Comparison of ENCODE assay signal across 8 mouse cellular contexts in the genomic region with DNA sequence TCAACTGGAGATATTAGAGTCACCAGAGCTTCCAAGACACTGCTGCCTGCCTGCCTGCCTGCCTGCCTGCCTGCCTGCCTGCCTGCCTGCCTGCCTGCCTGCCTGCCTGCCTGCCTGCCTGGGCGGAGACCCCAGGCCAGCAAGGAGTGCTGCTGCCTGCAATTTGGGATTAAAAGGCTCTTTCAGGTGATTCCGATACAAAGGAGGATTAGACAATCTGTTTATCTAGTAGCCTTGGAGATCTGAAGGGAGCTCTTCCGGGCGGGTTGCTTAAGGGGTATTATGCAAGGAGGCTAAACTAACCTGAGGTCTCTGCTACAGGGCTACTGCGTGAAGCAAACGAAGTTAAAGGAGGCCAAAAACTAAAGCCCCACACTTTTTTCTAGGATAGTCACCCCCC. TPM values are rescaled to one million over a fixed set of nuclear protein-coding genes. Genes with fewer than 3 reads are reported as not detected.
DNase-seq lines count a peak whose midpoint lies in the region; ATAC-seq and TF ChIP-seq lines count a peak whose summit lies in the region.

No protein-coding gene starts in this region.

- H3K4me2 ChIP-seq in hindbrain, embryonic 16.5 days (ENCODE audit: low read length): peak overlapping the region; percentile 86

- H3K4me3 ChIP-seq in E14TG2a.4 (replicated peaks; ENCODE audit: low read length): peak overlapping the region; percentile 95; the same call in 1 of the 2 replicates
- peak overlapping the region; percentile 84 for H3K4me3 ChIP-seq in hindbrain, embryonic 16.5 days (ENCODE audit: low read length)

- no peaks in the 10 kb centered on the region for H3K9me3 ChIP-seq in E14TG2a.4 (ENCODE audit: low read length)
- H3K9me3 ChIP-seq in hindbrain, embryonic 16.5 days (ENCODE audit: control insufficient read depth, low read length): no peaks in the 10 kb centered on the region

- TF ChIP-seq CTCF in E14TG2a.4 (conservative IDR thresholded peaks at IDR 0.05; ENCODE audit: low read length): no peak

- peaks cover 23% of the 10 kb centered on the region for H3K36me3 ChIP-seq in E14TG2a.4 (ENCODE audit: insufficient read depth, low read length)
- peaks cover 4% of the 10 kb centered on the region for H3K36me3 ChIP-seq in hindbrain, embryonic 16.5 days (ENCODE audit: control insufficient read depth, insufficient read depth, low read length)

- ATAC-seq in hindbrain, embryonic 16.5 days: no peak
- peak; percentile 26; the same call in 1 of the 2 replicates for ATAC-seq in megakaryocyte progenitor cell, adult 5-6 weeks (replicated peaks; ENCODE audit: poor library complexity)

- H3K27ac ChIP-seq in hindbrain, embryonic 16.5 days (ENCODE audit: low read depth, low read length): peak overlapping the region; percentile 6; the same call in 1 of the 2 replicates

- no peaks in the 10 kb centered on the region for H3K27me3 ChIP-seq in E14TG2a.4 (ENCODE audit: insufficient read depth, low read length)
- no peaks in the 10 kb centered on the region for H3K27me3 ChIP-seq in hindbrain, embryonic 16.5 days (replicated peaks; ENCODE audit: control insufficient read depth, insufficient read depth, low read length)

- H3K9ac ChIP-seq in hindbrain, embryonic 16.5 days (ENCODE audit: low read depth, low read length): peak overlapping the region; percentile 92

- peak; percentile 8 for DNase-seq in T-cell, adult 2 months (ENCODE audit: low spot score)
- no peak for DNase-seq in layer of hippocampus, adult 9-10 months (ENCODE audit: low spot score)
- DNase-seq in cerebellum, postnatal 10 days: no peak
- no peak for DNase-seq in layer of hippocampus, adult 18-20 months (ENCODE audit: low spot score in 2 of 2)
- no peak for DNase-seq in thymus, postnatal 25 days

- WGBS in hindbrain, embryonic 16.5 days: 62% methylated on average over 6 of the region's 6 CpGs

- H3K4me1 ChIP-seq in E14TG2a.4 (replicated peaks; ENCODE audit: low read depth, low read length): peaks cover 75% of the 10 kb centered on the region
- H3K4me1 ChIP-seq in hindbrain, embryonic 16.5 days (ENCODE audit: control insufficient read depth, insufficient read depth, low read depth, low read length): peaks cover 34% of the 10 kb centered on the region

RNA-seq across cellular contexts. Expression of a gene that starts 1.4 kb away (rescaled TPM):
- 59.3 and 70.1 TPM in 2 replicates for polyA plus RNA-seq in hindbrain, embryonic 16.5 days (2015; fragmentation: Nextera tagmentation; extraction: Ambion mirVana)
- total RNA-seq in megakaryocyte progenitor cell, adult 5-6 weeks (2015): 17.8 and 19.8 TPM in 2 replicates
- total RNA-seq in megakaryocyte progenitor cell, adult 5-6 weeks (2017): 35.8 and 38.6 TPM in 2 replicates
- 10 to 100 TPM; 56.9 to 57.8 TPM for total RNA-seq in layer of hippocampus, adult 18-20 months (2021)

RNA-seq across cellular contexts. Expression of a gene that starts 1.5 kb away (rescaled TPM):
- polyA plus RNA-seq in hindbrain, embryonic 16.5 days (2015; fragmentation: Nextera tagmentation; extraction: Ambion mirVana): 36.7 and 45.4 TPM in 2 replicates
- total RNA-seq in megakaryocyte progenitor cell, adult 5-6 weeks (2015): 26.5 and 26.6 TPM in 2 replicates
- total RNA-seq in megakaryocyte progenitor cell, adult 5-6 weeks (2017): 16.7 and 18.5 TPM in 2 replicates
- 10 to 100 TPM; 76.2 to 79.2 TPM for total RNA-seq in layer of hippocampus, adult 18-20 months (2021)
